Mouse (Mus musculus): ENCODE measurements around the gene Drd1. TPM values are rescaled to one million over a fixed set of nuclear protein-coding genes. Genes with fewer than 3 reads are reported as not detected.

Drd1 gene
- polyA plus RNA-seq, 1 experiment from 2014 or later: 16.8 TPM

- no peak overlapping the region for H3K9ac ChIP-seq (replicated peaks; ENCODE audit: low read depth, low read length)
- no peaks in the 10 kb centered on the region for H3K4me1 ChIP-seq (replicated peaks; ENCODE audit: control insufficient read depth, insufficient read depth, low read length)
- WGBS: 86% methylated on average over 4 of the region's 4 CpGs
- H3K27ac ChIP-seq (ENCODE audit: low read length): no peak overlapping the region
- no peaks in the 10 kb centered on the region for H3K36me3 ChIP-seq (ENCODE audit: control insufficient read depth, insufficient read depth)
- H3K9me3 ChIP-seq (ENCODE audit: control insufficient read depth, low read length): no peaks in the 10 kb centered on the region
- no peaks in the 10 kb centered on the region for H3K27me3 ChIP-seq (replicated peaks; ENCODE audit: control insufficient read depth, insufficient read depth, low read length)
- no peak overlapping the region for H3K4me2 ChIP-seq (ENCODE audit: low read length)
- H3K4me3 ChIP-seq (replicated peaks; ENCODE audit: low read length): no peak overlapping the region
- ATAC-seq: no peak
Observed at GRCm38 (mm10) chr13:54033653-54034052, 21.9 kb downstream of the Drd1 start.

- 71% methylated on average over 7 of the region's 7 CpGs for WGBS
- Histone ChIP-seq H3K27me3 (replicated peaks; ENCODE audit: control insufficient read depth, insufficient read depth, low read length) (no peaks in the 10 kb centered on the region), H3K9ac (replicated peaks; ENCODE audit: low read depth, low read length) (no peak overlapping the region), H3K4me2 (ENCODE audit: low read length) (no peak overlapping the region), H3K9me3 (ENCODE audit: control insufficient read depth, low read length) (no peaks in the 10 kb centered on the region; the same call in 1 of the 2 replicates), H3K4me3 (replicated peaks; ENCODE audit: low read length) (no peak overlapping the region), H3K4me1 (replicated peaks; ENCODE audit: control insufficient read depth, insufficient read depth, low read length) (no peaks in the 10 kb centered on the region), H3K36me3 (ENCODE audit: control insufficient read depth, insufficient read depth) (no peaks in the 10 kb centered on the region), H3K27ac (ENCODE audit: low read length) (peak overlapping the region; percentile 16)
- no peak for ATAC-seq
Observed at GRCm38 (mm10) chr13:54027079-54027478, 28.4 kb downstream of the Drd1 start.

GRCm38 (mm10) chr13:54023311-54023710 lies 32.2 kb downstream of the Drd1 start:
- H3K4me2 ChIP-seq (ENCODE audit: low read length): no peak overlapping the region
- no peak overlapping the region for H3K4me3 ChIP-seq (replicated peaks; ENCODE audit: low read length)
- H3K27ac ChIP-seq (ENCODE audit: low read length): peak overlapping the region; percentile 58; the same call in 1 of the 2 replicates
- no peaks in the 10 kb centered on the region; the same call in 1 of the 2 replicates for H3K9me3 ChIP-seq (ENCODE audit: control insufficient read depth, low read length)
- no peak overlapping the region for H3K9ac ChIP-seq (replicated peaks; ENCODE audit: low read depth, low read length)
- 43% methylated on average over 5 of the region's 5 CpGs for WGBS
- H3K27me3 ChIP-seq (replicated peaks; ENCODE audit: control insufficient read depth, insufficient read depth, low read length): no peaks in the 10 kb centered on the region
- ATAC-seq: peak; percentile 72; the same call in 1 of the 2 replicates
- no peaks in the 10 kb centered on the region for H3K4me1 ChIP-seq (replicated peaks; ENCODE audit: control insufficient read depth, insufficient read depth, low read length)
- H3K36me3 ChIP-seq (ENCODE audit: control insufficient read depth, insufficient read depth): no peaks in the 10 kb centered on the region

- H3K4me2 ChIP-seq (ENCODE audit: low read length): no peak overlapping the region
- no peak overlapping the region for H3K4me3 ChIP-seq (replicated peaks; ENCODE audit: low read length)
- H3K9ac ChIP-seq (replicated peaks; ENCODE audit: low read depth, low read length): no peak overlapping the region
- H3K36me3 ChIP-seq (ENCODE audit: control insufficient read depth, insufficient read depth): no peaks in the 10 kb centered on the region
- no peaks in the 10 kb centered on the region for H3K9me3 ChIP-seq (ENCODE audit: control insufficient read depth, low read length)
- ATAC-seq: 0 out of 2 replicates have a peak, but pooled peaks have one; percentile 36
- H3K27ac ChIP-seq (ENCODE audit: low read length): 0 out of 2 replicates have a peak overlapping the region, but pooled peaks have one; percentile 33
- H3K27me3 ChIP-seq (replicated peaks; ENCODE audit: control insufficient read depth, insufficient read depth, low read length): no peaks in the 10 kb centered on the region
- 76% methylated on average over 4 of the region's 4 CpGs for WGBS
- H3K4me1 ChIP-seq (replicated peaks; ENCODE audit: control insufficient read depth, insufficient read depth, low read length): no peaks in the 10 kb centered on the region; the same call in 1 of the 2 replicates
Observed at GRCm38 (mm10) chr13:54008716-54009115, 46.8 kb downstream of the Drd1 start.

Other genes with a start within 250 kb of the Drd1 start
- gene Sfxn1, start 16.2 kb upstream of the Drd1 start, polyA plus RNA-seq (2015; fragmentation: Nextera tagmentation; extraction: Ambion mirVana): 77.9 and 86.6 TPM in 2 replicates
- 0.73 and 0.77 TPM in 2 replicates for gene Hrh2, start 136.4 kb upstream of the Drd1 start, polyA plus RNA-seq (2015; fragmentation: Nextera tagmentation; extraction: Ambion mirVana)